Mouse (Mus musculus): ENCODE measurements around the gene Dnajb4.

- TF ChIP-seq CHD2 (IDR thresholded peaks at IDR 0.05; ENCODE audit: low read depth, low read length), result no peak
- no peak for TF ChIP-seq ZC3H11A (IDR thresholded peaks at IDR 0.05; ENCODE audit: borderline replicate concordance, low read depth, low read length)
Observed at GRCm38 (mm10) chr3:152257528-152257927, 47.4 kb upstream of the Dnajb4 start.

Data from ES-E14 (cell line).